Mouse (Mus musculus): ENCODE data around the gene Sgsm3. TPM values are rescaled to one million over a fixed set of nuclear protein-coding genes. Genes with fewer than 3 reads are reported as not detected.

Gene Sgsm3
- 9.5 and 11.0 TPM in 2 replicates for polyA plus RNA-seq (2015; fragmentation: Nextera tagmentation; extraction: Ambion mirVana)

DNA sequence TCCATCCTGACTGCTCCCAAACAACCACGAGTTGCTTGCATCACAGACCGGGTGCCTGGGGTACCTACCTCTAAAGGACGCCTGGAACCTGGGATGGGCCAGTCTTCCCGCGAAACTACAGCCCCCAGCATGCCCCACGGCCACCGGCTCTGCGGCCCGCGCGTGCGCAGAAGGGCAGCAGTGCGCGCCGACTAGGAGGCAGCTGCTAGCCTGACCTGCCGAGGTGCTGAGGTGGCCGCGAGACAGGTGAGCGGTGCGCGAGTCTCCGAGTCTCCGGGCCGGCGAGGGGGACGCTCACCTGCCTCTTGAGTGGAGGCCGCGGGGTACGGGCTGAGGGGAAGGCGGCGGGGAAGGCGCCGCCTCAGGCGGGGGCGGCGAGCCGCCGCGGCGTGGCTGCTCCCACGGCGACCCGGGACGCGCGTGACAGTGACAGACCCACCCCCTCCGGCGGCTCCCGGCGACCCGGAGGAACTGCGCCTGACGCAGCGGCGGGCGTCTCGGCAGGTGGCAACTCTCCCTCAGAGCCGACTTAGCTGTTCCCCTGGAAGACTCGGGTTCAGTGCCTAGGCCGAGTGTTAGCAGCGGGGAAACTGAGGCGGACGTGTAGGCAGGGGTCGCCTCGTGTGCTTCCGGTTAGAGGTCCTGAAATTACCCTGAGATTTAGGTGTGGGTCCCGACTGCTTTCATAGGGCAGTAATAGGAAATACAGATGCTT lies at the start of gene Sgsm3:
Gene Sgsm3, plus strand, starts transcription at position 146 of the 715 bp plus-strand sequence.
- DNase-seq (ENCODE audit: low spot score): peak; percentile 86

DNA sequence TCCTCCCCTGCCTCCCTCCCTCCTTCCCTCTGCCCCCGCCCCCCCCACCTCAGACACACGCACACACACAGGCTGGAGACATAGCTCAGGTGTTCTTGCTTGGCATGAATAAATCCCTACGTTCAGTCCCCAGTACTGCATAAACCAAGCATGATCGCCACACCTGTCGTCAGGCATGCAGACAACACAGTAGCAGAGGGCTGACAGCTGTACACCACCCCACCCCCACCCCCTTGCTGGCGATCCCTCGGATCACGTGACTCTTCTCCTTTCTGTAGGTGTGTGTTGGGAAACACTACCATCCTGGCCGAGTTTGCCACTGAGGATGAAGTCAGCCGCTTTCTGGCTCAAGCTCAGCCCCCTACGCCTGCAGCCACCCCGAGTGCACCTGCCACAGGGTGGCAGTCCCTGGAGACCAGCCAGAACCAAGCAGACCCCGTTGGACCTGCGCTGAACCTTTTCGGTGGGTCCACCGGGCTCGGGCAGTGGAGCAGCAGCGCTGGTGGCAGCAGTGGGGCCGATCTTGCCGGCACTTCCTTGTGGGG lies 48.7 kb upstream of the Sgsm3 start:
- peak; percentile 21 for DNase-seq (ENCODE audit: low spot score)

DNA sequence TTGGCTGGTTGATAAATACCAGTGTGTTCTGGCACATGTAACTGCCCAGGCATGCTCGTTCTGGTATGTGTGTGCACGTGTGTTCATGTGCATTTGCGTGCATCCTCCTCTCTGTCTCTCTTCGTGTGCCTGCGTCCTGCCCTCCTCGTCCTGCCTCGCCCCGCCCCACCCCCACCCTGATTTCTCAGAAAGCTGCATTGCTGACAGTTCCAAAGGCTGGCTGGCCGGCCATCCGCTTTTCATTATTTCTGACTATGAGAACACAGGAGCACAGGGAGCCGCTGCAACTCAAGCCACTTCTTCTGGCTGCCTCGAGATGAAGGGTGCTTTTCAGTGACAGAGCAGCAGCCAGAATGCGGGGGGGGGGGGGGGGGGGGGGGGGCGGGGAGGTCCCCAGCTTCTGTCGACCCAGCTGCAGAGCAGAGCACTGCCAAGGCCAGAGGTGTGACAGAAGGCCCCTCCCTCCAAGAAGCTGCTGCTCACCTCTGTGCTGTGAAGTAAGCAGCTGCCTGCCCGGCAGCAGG lies 47.5 kb upstream of the Sgsm3 start:
- DNase-seq (ENCODE audit: low spot score): peak; percentile 73

DNA sequence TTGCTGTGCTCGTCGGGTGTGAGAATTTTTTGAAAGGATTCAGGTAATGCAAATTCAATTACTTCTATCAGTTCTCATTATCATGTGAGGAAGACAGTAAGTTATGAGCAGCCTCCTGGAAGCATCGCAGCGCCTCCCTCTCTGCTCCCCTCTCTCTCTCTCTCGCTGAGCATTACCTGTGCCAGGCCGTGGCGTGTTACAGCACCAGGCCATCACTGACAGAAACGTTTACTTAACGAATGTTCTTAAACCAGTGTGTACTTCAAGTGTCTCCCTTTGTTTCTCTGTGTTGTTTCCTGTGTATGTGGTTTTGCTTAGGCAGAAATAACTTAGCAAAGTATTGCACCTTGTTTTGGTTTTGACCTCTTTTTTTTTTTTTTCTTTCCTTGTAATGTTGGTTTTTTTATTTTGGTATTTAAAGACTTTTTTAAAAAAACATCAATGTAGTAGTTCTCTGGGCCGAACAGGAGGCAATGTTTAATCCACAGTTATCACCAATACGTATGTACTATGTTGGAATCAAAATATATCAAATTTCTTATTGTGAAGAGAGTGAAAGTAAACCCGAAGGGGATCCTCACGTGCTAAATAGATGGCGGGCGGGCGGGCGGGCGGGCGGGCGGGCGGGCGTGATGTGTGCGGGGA lies 46.8 kb upstream of the Sgsm3 start:
- DNase-seq (ENCODE audit: low spot score): peak; percentile 56

DNA sequence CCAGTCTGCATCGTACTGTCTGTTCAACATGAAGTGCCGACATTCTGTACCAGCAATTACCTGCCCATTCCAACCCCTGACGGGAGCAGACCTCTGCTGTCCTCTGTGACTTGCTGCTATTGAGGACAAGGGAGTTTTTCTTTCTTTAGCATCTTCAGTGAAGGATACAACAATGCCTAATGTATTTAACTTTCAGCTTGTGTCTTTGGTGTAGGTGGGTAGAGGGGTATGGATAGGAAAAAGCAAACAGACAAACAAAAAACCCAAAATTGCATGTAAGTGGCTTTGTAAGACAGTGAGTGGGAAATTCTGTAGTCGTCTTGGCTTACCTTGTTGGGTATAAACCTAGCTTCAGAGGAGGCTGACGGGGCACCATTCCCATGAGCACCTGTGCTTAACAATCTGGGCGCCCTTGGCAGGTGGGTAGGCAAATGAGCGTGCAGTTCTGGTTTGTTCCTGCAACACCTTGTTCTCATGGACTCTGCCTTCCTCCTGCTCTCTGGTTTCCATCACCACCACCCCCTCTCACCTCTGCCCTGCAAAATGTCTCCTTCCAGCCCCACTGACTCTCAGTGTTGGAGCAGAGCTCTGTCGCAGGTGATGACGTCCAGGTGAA lies 46.1 kb upstream of the Sgsm3 start:
- DNase-seq (ENCODE audit: low spot score): peak; percentile 33

DNA sequence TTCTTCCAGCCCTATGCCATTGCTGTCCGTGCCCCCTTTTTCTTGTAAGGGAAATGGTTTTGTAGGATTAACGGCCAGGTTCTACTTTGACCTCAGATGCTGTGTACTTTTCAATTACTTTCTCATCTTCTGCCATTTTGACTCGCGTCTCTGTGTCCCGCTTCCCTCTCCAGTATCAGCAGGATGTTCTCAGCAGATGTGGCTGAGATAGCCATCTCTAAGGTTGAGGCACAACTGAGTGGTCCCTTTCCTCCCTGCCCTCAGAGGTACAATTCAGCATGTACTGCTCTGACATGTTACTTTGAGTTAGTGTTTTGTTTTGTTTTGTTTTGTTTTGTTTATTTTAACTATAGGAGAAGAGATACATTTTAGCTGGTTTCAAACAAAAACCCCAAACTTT lies 42.7 kb upstream of the Sgsm3 start:
- DNase-seq (ENCODE audit: low spot score): peak; percentile 68

- DNase-seq (ENCODE audit: low spot score): no peak
Measured at GRCm38 (mm10) chr15:80936686-80937085, 40.9 kb upstream of the Sgsm3 start.

DNA sequence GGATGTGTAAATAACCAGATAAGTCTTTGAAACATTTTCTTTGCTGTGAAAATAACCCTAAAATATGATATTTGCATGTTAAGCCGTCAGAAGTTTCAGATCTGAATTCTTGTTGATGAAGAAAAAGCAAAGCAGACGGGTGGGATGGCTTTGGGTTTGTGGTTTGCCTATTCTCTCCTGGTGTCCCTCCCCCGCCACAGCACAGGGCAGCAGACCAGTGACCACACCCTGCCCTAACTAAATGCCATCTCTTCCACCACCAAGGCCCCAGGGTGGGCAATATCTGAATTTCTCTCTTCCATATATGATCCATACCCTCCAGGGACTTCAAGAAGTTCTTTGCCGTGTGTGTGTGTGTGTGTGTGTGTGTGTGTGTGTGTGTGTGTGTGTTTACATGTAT lies 39.0 kb upstream of the Sgsm3 start:
- DNase-seq (ENCODE audit: low spot score): no peak

GRCm38 (mm10) chr15:80939401-80939800 lies 38.2 kb upstream of the Sgsm3 start:
- no peak for DNase-seq (ENCODE audit: low spot score)

GRCm38 (mm10) chr15:80941468-80942040 lies 36.0 kb upstream of the Sgsm3 start:
- DNase-seq (ENCODE audit: low spot score): peak; percentile 58

DNA sequence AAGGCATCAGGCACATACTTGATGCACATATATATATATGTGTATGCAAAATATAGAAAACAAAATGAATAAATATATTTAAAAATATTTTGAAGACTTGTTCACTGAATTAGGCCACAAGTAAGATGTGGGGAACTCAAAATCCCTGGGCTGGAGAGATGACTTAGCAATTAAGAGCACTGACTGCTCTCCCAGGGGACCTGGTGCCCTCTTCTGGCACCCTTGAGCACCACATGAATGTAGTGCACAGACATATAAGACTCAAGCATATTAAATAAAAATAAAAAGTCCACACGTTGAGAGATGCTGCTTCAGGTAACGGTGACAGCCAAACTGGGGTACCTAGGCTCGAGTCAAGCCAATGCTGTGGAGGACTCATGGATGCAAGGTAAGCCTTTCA lies 31.7 kb upstream of the Sgsm3 start:
- peak; percentile 75 for DNase-seq (ENCODE audit: low spot score)

DNA sequence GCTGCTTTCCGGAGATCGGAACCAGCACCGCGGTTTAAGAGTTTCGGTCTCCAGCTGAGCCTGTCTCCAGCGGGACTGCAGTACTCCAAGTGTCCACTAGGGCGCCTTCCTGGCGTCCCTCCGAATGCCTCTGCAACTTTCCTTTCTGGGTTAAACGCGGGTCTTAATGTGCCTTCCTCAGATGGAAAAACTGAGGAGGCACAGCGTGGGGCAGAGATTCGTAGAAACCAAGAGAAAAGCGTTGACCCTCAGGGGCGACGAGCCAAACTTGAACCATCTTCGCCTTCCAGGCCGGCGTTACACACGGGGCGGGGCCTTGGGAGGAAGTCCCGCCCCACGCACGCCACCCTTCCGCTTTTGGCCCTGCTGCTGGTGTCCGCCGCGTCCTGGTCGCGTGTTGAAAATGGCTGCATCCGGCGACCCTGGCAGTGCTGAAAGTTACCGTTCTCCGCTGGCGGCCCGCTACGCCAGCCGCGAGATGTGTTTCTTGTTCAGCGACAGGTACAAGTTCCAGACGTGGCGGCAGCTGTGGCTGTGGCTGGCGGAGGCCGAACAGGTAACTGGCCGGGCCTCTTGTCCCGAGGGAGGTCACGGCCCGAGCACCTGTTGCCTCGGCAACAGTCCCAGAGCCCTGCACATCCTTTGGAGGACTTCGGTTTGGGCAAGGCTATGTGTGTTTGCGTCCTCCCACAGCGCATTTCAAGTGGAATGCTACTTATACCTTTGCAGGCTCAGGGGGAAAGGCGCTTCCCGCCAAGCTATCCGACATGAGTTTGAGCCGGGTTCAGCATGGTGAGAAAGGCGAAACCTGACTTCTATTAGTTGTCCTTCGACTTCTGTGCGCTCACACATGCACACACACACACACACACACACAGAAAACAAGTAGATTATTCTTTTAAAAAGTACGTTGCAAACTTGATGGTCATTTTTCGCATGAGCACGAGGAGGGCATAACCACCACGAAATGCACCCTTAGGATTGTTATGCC lies 29.1 kb upstream of the Sgsm3 start, which contains the start of gene Adsl:
Gene Adsl, plus strand, starts transcription at position 346 of the 991 bp plus-strand sequence.
- peak; percentile 90 for DNase-seq (ENCODE audit: low spot score)

GRCm38 (mm10) chr15:80949431-80949830 lies 28.1 kb upstream of the Sgsm3 start:
- peak; percentile 14 for DNase-seq (ENCODE audit: low spot score)

- no peak for DNase-seq (ENCODE audit: low spot score)
Measured at GRCm38 (mm10) chr15:80950055-80950454, 27.5 kb upstream of the Sgsm3 start.

- no peak for DNase-seq (ENCODE audit: low spot score)
Measured at GRCm38 (mm10) chr15:80953971-80954370, 23.6 kb upstream of the Sgsm3 start.

DNA sequence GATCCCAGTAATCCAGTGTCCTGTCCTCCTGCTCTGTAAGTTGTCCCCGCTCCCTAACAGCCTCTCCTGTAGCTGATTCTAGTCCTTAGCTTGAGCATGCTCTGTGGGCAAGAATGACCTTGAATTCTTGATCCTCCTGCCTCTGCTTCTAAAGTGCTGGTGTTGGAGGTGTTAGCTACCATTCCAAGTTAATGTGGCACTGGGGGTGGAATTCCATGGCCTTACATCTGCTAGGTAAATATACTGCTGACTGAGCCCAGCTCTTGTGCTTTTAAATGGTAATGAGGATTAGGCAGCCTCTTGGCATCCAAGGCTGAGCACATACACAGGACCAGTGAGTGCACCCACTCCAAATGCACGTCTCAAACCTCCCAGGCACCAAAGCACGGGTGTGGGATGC lies 22.7 kb upstream of the Sgsm3 start:
- DNase-seq (ENCODE audit: low spot score): no peak

- no peak for DNase-seq (ENCODE audit: low spot score)
Measured at GRCm38 (mm10) chr15:80955836-80956438, 21.6 kb upstream of the Sgsm3 start.

- DNase-seq (ENCODE audit: low spot score): no peak
Measured at GRCm38 (mm10) chr15:80969371-80969770, 8.2 kb upstream of the Sgsm3 start.

DNA sequence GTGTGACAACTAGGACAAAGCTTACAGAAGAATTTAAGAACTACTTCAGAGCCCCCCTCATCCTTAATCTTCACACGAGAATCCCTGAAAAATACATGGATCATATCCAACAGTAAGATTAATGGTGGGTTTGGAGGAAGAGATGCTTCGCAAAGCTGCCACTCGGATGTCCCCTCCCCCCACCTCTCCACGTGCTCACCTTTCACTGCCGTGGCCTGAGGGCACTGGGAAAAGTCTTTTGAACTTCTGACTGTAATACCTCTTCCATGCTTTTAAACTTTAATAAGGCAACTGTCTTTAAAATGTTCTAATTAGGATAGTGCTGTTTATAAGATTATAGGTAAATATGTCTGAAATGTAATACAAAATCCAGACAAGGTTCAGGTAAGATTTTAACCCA lies 3.3 kb upstream of the Sgsm3 start:
- DNase-seq (ENCODE audit: low spot score): no peak

DNA sequence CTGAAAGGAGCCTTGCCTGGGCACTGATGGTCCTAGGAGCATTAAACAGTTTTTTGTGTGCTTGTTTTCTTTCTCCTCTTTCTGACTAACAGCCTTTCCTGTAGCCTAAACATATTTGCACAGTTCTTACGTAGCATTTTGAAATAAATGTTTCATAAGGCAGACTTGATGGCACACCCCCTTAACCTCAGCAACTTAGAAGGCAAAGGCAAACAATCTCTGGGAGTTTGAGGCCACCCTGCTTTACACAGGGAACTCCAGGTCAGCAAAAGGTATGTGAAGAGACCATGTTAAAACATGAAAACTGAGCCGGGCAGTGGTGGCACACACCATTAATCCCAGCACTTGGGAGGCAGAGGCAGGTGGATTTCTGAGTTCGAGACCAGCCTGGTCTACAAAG lies 1.9 kb upstream of the Sgsm3 start:
- DNase-seq (ENCODE audit: low spot score): no peak

All from thymus, postnatal 0 days (tissue).